Mouse (Mus musculus): ENCODE results near the gene Ece1.

DNA sequence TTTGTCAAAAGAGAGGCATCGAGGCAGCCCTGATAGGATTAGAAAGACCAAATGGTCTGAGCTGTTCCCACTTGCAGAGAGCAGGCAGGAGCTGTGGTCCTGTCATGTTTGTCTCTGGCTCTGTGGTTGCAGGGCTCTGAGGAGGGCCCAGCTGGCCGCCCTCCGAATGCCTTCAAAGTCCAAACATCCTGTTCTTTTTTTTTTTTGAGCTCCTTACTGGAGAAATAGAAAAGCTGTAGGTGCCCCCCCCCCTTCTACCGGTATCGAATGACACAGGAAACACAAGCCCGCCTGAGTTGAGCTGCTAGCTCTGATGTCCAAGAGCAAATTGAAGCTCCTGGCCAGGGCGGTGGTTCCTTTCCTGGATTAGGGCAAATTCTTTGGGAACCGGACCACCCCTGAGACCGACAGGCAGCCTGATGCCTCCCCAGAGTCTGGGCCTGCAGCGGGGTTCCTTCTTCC is 58.5 kb downstream of the Ece1 start:
- no peak for TF ChIP-seq POLR2A (IDR thresholded peaks at IDR 0.05; ENCODE audit: control insufficient read depth in 1 of 2, insufficient read depth in 1 of 2, low read depth in 1 of 2, low read length in 2 of 2, poor library complexity in 1 of 2)
- TF ChIP-seq TBP (IDR thresholded peaks at IDR 0.05; ENCODE audit: low read depth, low read length) = no peak
- no peak for TF ChIP-seq EP300 (IDR thresholded peaks at IDR 0.05; ENCODE audit: low read depth in 1 of 2, low read length in 2 of 2)
- TF ChIP-seq MAX (IDR thresholded peaks at IDR 0.05; ENCODE audit: low read length) = no peak
- no peak for TF ChIP-seq CTCF (IDR thresholded peaks at IDR 0.05 in 2 of 3, conservative IDR thresholded peaks at IDR 0.05 in 1 of 3; ENCODE audit: control insufficient read depth in 1 of 3, insufficient read depth in 1 of 3, low read depth in 2 of 3, low read length in 3 of 3, poor library complexity in 1 of 3, severe bottlenecking in 1 of 3)
- no peak for TF ChIP-seq MAFK (IDR thresholded peaks at IDR 0.05; ENCODE audit: borderline replicate concordance, low read depth, low read length)
- TF ChIP-seq ZC3H11A (IDR thresholded peaks at IDR 0.05; ENCODE audit: low read depth, low read length) = no peak
- TF ChIP-seq CHD1 (IDR thresholded peaks at IDR 0.05; ENCODE audit: low read depth, low read length) = no peak
- TF ChIP-seq E2F4 (IDR thresholded peaks at IDR 0.05; ENCODE audit: borderline replicate concordance, low read depth, low read length) = no peak
- no peak for TF ChIP-seq BHLHE40 (IDR thresholded peaks at IDR 0.05; ENCODE audit: borderline replicate concordance, low read depth, low read length)
